Mouse (Mus musculus): ENCODE measurements around the gene Polr2b. TPM values are rescaled to one million over a fixed set of nuclear protein-coding genes. Genes with fewer than 3 reads are reported as not detected.

Polr2b gene
- polyA plus RNA-seq, 2 experiments: 25.7 to 33.6 TPM

DNA sequence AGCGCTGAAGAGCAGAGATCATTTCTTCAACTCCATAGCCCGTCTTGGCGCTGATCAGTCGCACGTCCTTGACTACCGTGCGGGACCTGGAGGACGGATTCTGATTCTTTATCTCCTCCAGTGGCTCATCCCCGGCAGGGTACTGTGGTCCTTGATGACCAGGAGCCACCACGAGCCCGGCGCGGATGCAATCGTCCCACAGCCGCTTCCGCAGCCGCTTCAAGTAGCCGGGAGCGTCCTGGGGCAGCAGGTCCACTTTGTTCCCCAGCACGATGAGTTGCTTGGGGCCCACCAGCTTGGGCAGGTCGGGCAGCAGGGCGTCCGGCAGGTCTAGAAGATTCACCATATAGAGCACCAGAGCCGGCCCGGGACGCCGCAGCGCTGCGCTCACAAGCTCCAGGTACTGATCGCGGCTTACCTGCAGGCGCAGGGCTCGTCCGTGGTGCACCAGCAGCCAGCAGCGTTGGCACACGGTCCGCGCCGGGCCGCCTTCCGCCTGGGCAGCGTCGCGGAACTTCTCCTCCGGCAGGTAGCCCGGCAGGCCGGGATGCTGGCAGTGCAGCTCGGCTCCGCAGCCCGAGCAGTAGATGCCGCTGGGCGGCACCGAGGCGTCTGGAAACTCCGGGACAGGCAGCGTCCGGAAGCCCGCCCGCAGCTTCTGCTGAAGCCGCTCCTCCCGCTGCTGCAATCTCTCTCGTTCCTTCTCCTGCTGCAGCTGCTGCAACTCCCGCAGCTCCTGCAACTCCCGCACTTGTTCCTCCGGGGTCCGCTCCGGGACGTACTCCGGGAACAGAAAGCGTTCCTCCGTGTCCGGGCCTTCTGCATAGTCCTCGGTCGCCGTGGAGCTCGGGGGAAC, 668 bp upstream of the Polr2b start:
- Histone ChIP-seq H3K4me1 (replicated peaks; ENCODE audit: control insufficient read depth in 2 of 2, insufficient read depth in 2 of 2, low read length in 1 of 2) (peaks cover 11 to 17% of the 10 kb centered on the region in 2 experiments), H3K27me3 (ENCODE audit: control insufficient read depth, insufficient read depth, low read length) (no peaks in the 10 kb centered on the region), H3K4me3 (ENCODE audit: insufficient read depth in 1 of 2, low read depth in 2 of 2, low read length in 2 of 2) (peak overlapping the region; percentile 96 to 99), H3K36me3 (replicated peaks; ENCODE audit: control insufficient read depth, insufficient read depth, low read depth) (peaks cover 24% of the 10 kb centered on the region), H3K27ac (no peak overlapping the region), H3K4me2 (ENCODE audit: low read depth) (peak overlapping the region; percentile 99), H3K9me3 (ENCODE audit: control insufficient read depth, low read length) (no peaks in the 10 kb centered on the region), H3K9ac (replicated peaks) (peak overlapping the region; percentile 77)
- ATAC-seq (ENCODE audit: insufficient read depth) (peak; percentile 34; the same call in 1 of the 2 replicates), DNase-seq (ENCODE audit: low read depth in 3 of 3, low spot score in 3 of 3) (no peak)
- TF ChIP-seq CTCF (IDR thresholded peaks at IDR 0.05; ENCODE audit: low read depth) (no peak), EP300 (IDR thresholded peaks at IDR 0.05; ENCODE audit: low read depth) (no peak)
- WGBS (ENCODE audit: insufficient replicate concordance): under 1% methylated on average over 76 of the region's 76 CpGs

DNA sequence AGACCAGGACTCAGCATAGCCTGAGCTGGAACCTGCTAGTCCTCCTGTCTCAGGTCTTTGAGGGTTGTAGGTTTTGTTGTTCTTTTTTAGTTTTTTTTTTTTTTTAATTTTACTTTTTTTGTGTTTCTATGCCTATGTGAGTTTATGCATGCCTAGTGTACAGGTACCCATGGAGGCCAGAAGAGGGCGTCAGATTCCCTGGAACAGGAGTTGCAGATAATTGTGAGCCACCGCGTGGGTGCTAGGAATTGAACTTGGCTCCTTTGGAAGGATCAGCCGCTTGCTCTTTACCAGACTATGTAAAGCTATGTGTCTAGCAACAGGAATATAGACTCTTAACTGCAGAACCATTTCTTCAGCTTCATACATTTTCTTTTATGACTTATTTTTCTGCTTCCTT, 4.3 kb downstream of the Polr2b start:
- H3K4me3 ChIP-seq (ENCODE audit: insufficient read depth in 1 of 2, low read depth in 2 of 2, low read length in 2 of 2): no peak overlapping the region
- H3K4me1 ChIP-seq (replicated peaks; ENCODE audit: control insufficient read depth in 2 of 2, insufficient read depth in 2 of 2, low read length in 1 of 2): peaks cover 2 to 5% of the 10 kb centered on the region in 2 experiments; a peak in 3 of 4 replicates
- no peaks in the 10 kb centered on the region for H3K9me3 ChIP-seq (ENCODE audit: control insufficient read depth, low read length)
- H3K4me2 ChIP-seq (ENCODE audit: low read depth): no peak overlapping the region
- ATAC-seq (ENCODE audit: insufficient read depth) (no peak), DNase-seq (ENCODE audit: low read depth in 3 of 3, low spot score in 3 of 3) (no peak)
- TF ChIP-seq CTCF (IDR thresholded peaks at IDR 0.05; ENCODE audit: low read depth) (no peak), EP300 (IDR thresholded peaks at IDR 0.05; ENCODE audit: low read depth) (no peak)
- no peak overlapping the region for H3K9ac ChIP-seq (replicated peaks)
- no peak overlapping the region for H3K27ac ChIP-seq
- whole genome bisulfite sequencing (ENCODE audit: insufficient replicate concordance): 86% methylated on average over 4 of the region's 4 CpGs
- H3K36me3 ChIP-seq (replicated peaks; ENCODE audit: control insufficient read depth, insufficient read depth, low read depth): peaks cover 31% of the 10 kb centered on the region
- no peaks in the 10 kb centered on the region for H3K27me3 ChIP-seq (ENCODE audit: control insufficient read depth, insufficient read depth, low read length)

DNA sequence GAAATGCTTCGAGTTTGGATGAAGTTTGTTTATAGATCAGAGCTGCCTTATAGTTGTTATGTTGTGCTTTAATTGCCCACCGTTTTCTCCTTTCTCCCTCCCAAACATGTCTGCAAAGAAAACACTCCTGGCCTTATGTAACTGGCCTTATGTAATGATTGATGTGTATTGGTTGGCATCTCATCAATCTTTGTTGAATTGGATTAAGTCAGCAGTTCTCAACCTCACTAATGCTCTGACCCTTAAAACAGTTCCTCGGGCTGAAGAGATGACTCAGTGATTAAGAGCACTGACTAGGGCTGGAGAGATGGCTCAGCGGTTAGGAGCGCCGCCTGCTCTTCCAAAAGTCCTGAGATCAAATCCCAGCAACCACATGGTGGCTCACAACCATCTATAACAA, 5.0 kb downstream of the Polr2b start:
- H3K27ac ChIP-seq: no peak overlapping the region
- WGBS (ENCODE audit: insufficient replicate concordance): 84% methylated on average over 6 of the region's 6 CpGs
- H3K4me1 ChIP-seq (replicated peaks; ENCODE audit: control insufficient read depth in 2 of 2, insufficient read depth in 2 of 2, low read length in 1 of 2): peaks cover 2 to 5% of the 10 kb centered on the region in 2 experiments; a peak in 3 of 4 replicates
- H3K9ac ChIP-seq (replicated peaks): no peak overlapping the region
- peaks cover 35% of the 10 kb centered on the region for H3K36me3 ChIP-seq (replicated peaks; ENCODE audit: control insufficient read depth, insufficient read depth, low read depth)
- no peaks in the 10 kb centered on the region for H3K27me3 ChIP-seq (ENCODE audit: control insufficient read depth, insufficient read depth, low read length)
- H3K4me2 ChIP-seq (ENCODE audit: low read depth): no peak overlapping the region
- H3K9me3 ChIP-seq (ENCODE audit: control insufficient read depth, low read length): no peaks in the 10 kb centered on the region
- TF ChIP-seq EP300 (IDR thresholded peaks at IDR 0.05; ENCODE audit: low read depth): no peak
- no peak for TF ChIP-seq CTCF (IDR thresholded peaks at IDR 0.05; ENCODE audit: low read depth)
- no peak for ATAC-seq (ENCODE audit: insufficient read depth)
- H3K4me3 ChIP-seq (ENCODE audit: insufficient read depth in 1 of 2, low read depth in 2 of 2, low read length in 2 of 2): no peak overlapping the region
- DNase-seq (ENCODE audit: low read depth in 3 of 3, low spot score in 3 of 3): no peak

DNA sequence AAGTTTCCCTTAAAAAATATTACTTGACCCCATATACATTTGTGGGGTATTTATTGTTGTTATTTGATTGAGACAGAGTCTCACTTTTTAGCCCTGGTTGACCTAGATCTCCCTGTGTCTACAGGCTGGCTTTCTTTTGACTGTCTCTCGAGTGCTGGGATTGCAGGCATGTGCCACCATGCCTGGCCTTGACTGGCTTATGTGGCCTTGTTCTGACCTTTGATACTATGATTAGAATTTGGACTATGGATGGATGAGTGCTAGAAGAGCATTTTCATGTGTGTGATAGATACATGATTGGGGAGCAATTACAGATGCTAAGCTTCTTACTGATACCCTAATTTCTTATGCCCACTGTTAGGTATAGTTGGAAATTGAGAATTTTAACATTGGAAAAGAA, 15.0 kb downstream of the Polr2b start:
- Histone ChIP-seq H3K27me3 (ENCODE audit: control insufficient read depth, insufficient read depth, low read length) (no peaks in the 10 kb centered on the region), H3K27ac (no peak overlapping the region), H3K9me3 (ENCODE audit: control insufficient read depth, low read length) (no peaks in the 10 kb centered on the region), H3K9ac (replicated peaks) (no peak overlapping the region), H3K36me3 (replicated peaks; ENCODE audit: control insufficient read depth, insufficient read depth, low read depth) (peaks cover 83% of the 10 kb centered on the region), H3K4me3 (ENCODE audit: insufficient read depth in 1 of 2, low read depth in 2 of 2, low read length in 2 of 2) (no peak overlapping the region), H3K4me1 (replicated peaks; ENCODE audit: control insufficient read depth in 2 of 2, insufficient read depth in 2 of 2, low read length in 1 of 2) (no peaks in the 10 kb centered on the region), H3K4me2 (ENCODE audit: low read depth) (no peak overlapping the region)
- no peak for ATAC-seq (ENCODE audit: insufficient read depth)
- 74% methylated on average over 1 of the region's 1 CpGs for WGBS (ENCODE audit: insufficient replicate concordance)
- no peak for TF ChIP-seq EP300 (IDR thresholded peaks at IDR 0.05; ENCODE audit: low read depth)
- no peak for TF ChIP-seq CTCF (IDR thresholded peaks at IDR 0.05; ENCODE audit: low read depth)
- DNase-seq (ENCODE audit: low read depth in 3 of 3, low spot score in 3 of 3): no peak

DNA sequence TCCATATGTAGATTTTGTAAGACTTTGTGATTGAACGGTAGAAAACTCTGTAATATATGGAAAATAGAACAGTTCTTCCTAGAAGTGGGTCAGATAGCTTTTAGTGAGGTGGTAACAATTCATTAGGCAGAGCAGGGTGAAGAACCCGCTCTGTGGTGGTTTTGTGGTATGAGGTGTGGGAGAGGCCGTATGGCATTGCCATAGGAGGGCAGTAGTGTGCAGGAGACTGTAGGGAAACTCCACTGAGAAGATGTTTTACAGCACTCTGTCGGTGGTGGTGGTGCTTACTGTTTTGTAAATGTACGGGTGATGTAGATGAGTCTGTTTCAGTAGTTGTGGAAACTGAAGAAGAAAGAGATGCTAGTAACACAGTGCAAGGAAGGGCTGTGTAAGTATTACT, 20.2 kb downstream of the Polr2b start:
- WGBS (ENCODE audit: insufficient replicate concordance): 65% methylated on average over 5 of the region's 5 CpGs
- Histone ChIP-seq H3K36me3 (replicated peaks; ENCODE audit: control insufficient read depth, insufficient read depth, low read depth) (peaks cover 76% of the 10 kb centered on the region), H3K4me3 (ENCODE audit: insufficient read depth in 1 of 2, low read depth in 2 of 2, low read length in 2 of 2) (no peak overlapping the region), H3K27ac (no peak overlapping the region), H3K4me1 (replicated peaks; ENCODE audit: control insufficient read depth in 2 of 2, insufficient read depth in 2 of 2, low read length in 1 of 2) (no peaks in the 10 kb centered on the region), H3K9ac (replicated peaks) (no peak overlapping the region), H3K4me2 (ENCODE audit: low read depth) (no peak overlapping the region), H3K27me3 (ENCODE audit: control insufficient read depth, insufficient read depth, low read length) (no peaks in the 10 kb centered on the region), H3K9me3 (ENCODE audit: control insufficient read depth, low read length) (no peaks in the 10 kb centered on the region)
- ATAC-seq (ENCODE audit: insufficient read depth): no peak
- DNase-seq (ENCODE audit: low read depth in 3 of 3, low spot score in 3 of 3): no peak
- TF ChIP-seq CTCF (IDR thresholded peaks at IDR 0.05; ENCODE audit: low read depth) (no peak), EP300 (IDR thresholded peaks at IDR 0.05; ENCODE audit: low read depth) (no peak)
